Mouse (Mus musculus) kidney, adult 2 months (tissue): ENCODE measurements around the gene Flrt1.
"Not testable (repeated sequence)": the region's sequence is repeated elsewhere in the genome, so short reads cannot be mapped to it uniquely, and the experiment has no call there.

Source experiments
- CTCF ChIP-seq: fragments of 200-500 bp; conservative IDR thresholded peaks from 2 replicates; pipeline ENCODE4 v1.5.1; 2011; ENCODE audit warnings: low read depth, mild to moderate bottlenecking, control low read depth, low read length, moderate library complexity, mixed read lengths; ENCODE audit not compliant: insufficient read depth, insufficient read length
- POLR2A ChIP-seq: fragments of 200-500 bp; IDR thresholded peaks from one replicate; pipeline ENCODE4 v1.6.1; 2011; ENCODE audit warnings: low read depth, low read length, control low read depth

DNA sequence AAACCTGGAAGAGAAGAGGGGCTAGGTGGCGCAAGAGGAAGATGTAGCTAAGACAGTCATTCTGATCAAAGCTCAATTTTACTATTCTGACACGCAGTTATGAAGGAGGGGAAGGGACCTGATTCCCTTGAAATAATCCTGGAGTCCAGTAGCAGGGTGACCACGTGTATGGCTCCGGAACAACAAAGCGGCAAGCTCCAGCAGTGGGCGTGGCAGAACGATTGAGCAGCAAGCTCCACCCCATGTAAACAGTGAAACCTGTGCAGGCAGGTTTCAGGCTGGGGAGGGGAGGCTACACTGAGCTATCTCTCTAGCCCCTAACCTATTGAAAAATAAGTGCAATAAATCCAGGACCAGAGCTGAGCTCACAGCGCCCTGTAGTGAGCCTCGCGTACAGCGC, 30.2 kb downstream of the Flrt1 start:
- TF ChIP-seq CTCF, POLR2A: not testable (repeated sequence)
